Mouse (Mus musculus) liver, embryonic 14.5 days (tissue): ENCODE measurements around the gene Ctu1.

ENCODE experiments used
- CTCF ChIP-seq: IDR thresholded peaks from 2 replicates; pipeline ENCODE4 v1.5.1; 2016; ENCODE audit warnings: antibody characterized with exemption, low read depth, control low read depth
- EP300 ChIP-seq: IDR thresholded peaks from 2 replicates; pipeline ENCODE4 v1.6.1; 2016; ENCODE audit warnings: antibody characterized with exemption, low read depth

GRCm38 (mm10) chr7:43633940-43634339, 37.9 kb upstream of the Ctu1 start:
- TF ChIP-seq CTCF (no peak), EP300 (no peak)
